Mouse (Mus musculus): ENCODE data around the gene Gtf2f2. TPM values are rescaled to one million over a fixed set of nuclear protein-coding genes. Genes with fewer than 3 reads are reported as not detected.

The Gtf2f2 gene
- polyA plus RNA-seq, 1 experiment from 2014 or later = 59.3 TPM

DNA sequence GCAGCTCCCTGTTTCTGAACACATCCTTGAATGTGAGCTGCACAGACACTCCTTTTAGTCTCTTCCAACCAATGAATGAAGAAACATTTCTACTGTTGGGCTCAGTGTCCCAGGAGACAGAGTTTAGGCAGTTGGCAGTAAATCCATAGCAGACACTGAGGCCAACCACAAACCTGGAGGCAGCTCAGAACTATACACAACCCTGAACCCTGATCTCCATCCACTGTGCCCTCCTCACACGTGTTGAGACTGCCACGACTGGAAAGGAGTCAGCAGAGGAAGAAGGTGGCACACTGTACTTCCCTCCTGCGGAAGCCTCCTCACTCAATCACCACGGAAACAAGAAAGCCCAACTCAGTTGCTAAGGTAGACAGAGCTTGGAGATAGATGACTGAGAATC is 25.6 kb downstream of the Gtf2f2 start:
- Histone ChIP-seq H3K4me1 (ENCODE audit: control insufficient read depth, insufficient read depth, low read length) (no peaks in the 10 kb centered on the region), H3K27ac (ENCODE audit: low read depth, low read length) (no peak overlapping the region), H3K27me3 (ENCODE audit: control insufficient read depth, insufficient read depth, low read length) (no peaks in the 10 kb centered on the region), H3K9me3 (ENCODE audit: control insufficient read depth, low read length) (no peaks in the 10 kb centered on the region), H3K4me2 (no peak overlapping the region), H3K9ac (ENCODE audit: low read length) (no peak overlapping the region), H3K4me3 (ENCODE audit: low read depth, low read length) (no peak overlapping the region), H3K36me3 (ENCODE audit: control insufficient read depth, insufficient read depth, low read length) (no peaks in the 10 kb centered on the region)
- no peak for DNase-seq (ENCODE audit: low spot score, missing footprints)
- ATAC-seq (ENCODE audit: low FRiP score) = no peak
- 80% methylated on average over 4 of the region's 4 CpGs for WGBS

DNA sequence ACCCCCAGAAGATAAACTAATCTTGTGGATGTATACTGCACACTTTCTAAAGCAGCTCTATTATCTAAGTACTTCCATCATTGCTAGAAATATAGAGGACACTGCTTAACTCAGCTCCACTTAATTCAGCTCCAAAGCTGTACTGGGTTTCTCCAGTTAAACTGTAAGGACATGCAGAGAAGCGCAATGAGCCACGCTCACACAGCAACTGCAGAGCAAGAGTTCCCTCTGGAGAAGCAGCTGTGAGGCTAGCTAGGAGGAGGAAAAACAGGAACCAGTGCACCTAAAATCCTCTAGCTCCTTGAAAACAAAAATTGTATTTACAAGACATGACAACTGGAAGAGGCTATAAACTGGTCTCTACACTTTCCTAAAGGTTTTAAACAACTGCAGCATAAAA is 26.8 kb downstream of the Gtf2f2 start:
- H3K27ac ChIP-seq (ENCODE audit: low read depth, low read length) = no peak overlapping the region
- no peak overlapping the region for H3K4me2 ChIP-seq
- H3K4me1 ChIP-seq (ENCODE audit: control insufficient read depth, insufficient read depth, low read length) = no peaks in the 10 kb centered on the region
- no peak overlapping the region for H3K9ac ChIP-seq (ENCODE audit: low read length)
- no peak for ATAC-seq (ENCODE audit: low FRiP score)
- no peak for DNase-seq (ENCODE audit: low spot score, missing footprints)
- H3K9me3 ChIP-seq (ENCODE audit: control insufficient read depth, low read length) = no peaks in the 10 kb centered on the region
- no peak overlapping the region for H3K4me3 ChIP-seq (ENCODE audit: low read depth, low read length)
- H3K27me3 ChIP-seq (ENCODE audit: control insufficient read depth, insufficient read depth, low read length) = no peaks in the 10 kb centered on the region
- 90% methylated on average over 2 of the region's 2 CpGs for WGBS
- H3K36me3 ChIP-seq (ENCODE audit: control insufficient read depth, insufficient read depth, low read length) = no peaks in the 10 kb centered on the region

DNA sequence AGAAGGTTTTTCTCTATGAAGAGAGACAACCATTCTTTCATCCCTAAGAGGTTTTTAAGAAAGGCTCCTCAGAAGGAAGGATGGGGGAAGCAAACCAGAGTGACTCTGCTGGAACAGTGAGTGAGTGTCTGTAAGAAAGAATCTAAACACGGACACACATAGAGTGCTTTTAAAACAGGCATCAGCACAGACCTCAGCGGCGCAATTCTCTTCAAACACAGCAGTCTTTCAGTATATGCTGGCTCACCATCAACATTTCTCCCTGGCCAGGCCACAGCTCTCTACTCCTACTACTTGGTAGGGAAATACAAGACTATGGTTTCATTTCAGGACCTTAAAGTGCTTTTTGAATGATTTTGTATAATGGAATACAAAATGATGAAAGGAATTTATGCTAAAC is 29.4 kb downstream of the Gtf2f2 start:
- no peaks in the 10 kb centered on the region for H3K9me3 ChIP-seq (ENCODE audit: control insufficient read depth, low read length)
- no peak overlapping the region for H3K9ac ChIP-seq (ENCODE audit: low read length)
- ATAC-seq (ENCODE audit: low FRiP score) (no peak), DNase-seq (ENCODE audit: low spot score, missing footprints) (no peak)
- WGBS = 96% methylated on average over 3 of the region's 3 CpGs
- H3K4me2 ChIP-seq = no peak overlapping the region
- no peak overlapping the region for H3K27ac ChIP-seq (ENCODE audit: low read depth, low read length)
- no peaks in the 10 kb centered on the region for H3K4me1 ChIP-seq (ENCODE audit: control insufficient read depth, insufficient read depth, low read length)
- H3K27me3 ChIP-seq (ENCODE audit: control insufficient read depth, insufficient read depth, low read length) = no peaks in the 10 kb centered on the region
- H3K4me3 ChIP-seq (ENCODE audit: low read depth, low read length) = no peak overlapping the region
- H3K36me3 ChIP-seq (ENCODE audit: control insufficient read depth, insufficient read depth, low read length) = no peaks in the 10 kb centered on the region

DNA sequence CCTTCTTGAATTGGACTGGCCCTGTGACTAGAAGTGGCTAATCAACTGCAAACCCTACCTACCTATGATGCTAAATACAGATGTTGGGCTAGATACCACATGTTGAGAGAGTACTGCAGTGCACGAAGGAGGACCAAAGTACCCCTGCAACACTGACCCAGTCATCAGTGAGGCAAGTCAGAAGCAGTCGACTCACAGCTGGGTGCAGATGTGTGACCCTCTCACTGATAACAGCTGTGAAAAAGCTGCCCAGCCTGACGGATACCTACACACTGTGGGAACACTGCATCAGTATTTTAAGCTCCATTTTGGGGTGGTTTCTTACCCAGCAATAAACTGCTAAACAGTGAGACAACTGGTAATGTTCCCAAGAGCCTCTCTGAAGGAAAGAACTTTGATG is 34.6 kb downstream of the Gtf2f2 start:
- no peaks in the 10 kb centered on the region for H3K9me3 ChIP-seq (ENCODE audit: control insufficient read depth, low read length)
- no peak overlapping the region for H3K9ac ChIP-seq (ENCODE audit: low read length)
- H3K4me1 ChIP-seq (ENCODE audit: control insufficient read depth, insufficient read depth, low read length) = no peaks in the 10 kb centered on the region
- no peak overlapping the region for H3K4me2 ChIP-seq
- DNase-seq (ENCODE audit: low spot score, missing footprints) (no peak), ATAC-seq (ENCODE audit: low FRiP score) (no peak)
- WGBS = 70% methylated on average over 3 of the region's 3 CpGs
- H3K4me3 ChIP-seq (ENCODE audit: low read depth, low read length) = no peak overlapping the region
- H3K27me3 ChIP-seq (ENCODE audit: control insufficient read depth, insufficient read depth, low read length) = no peaks in the 10 kb centered on the region
- no peak overlapping the region for H3K27ac ChIP-seq (ENCODE audit: low read depth, low read length)
- H3K36me3 ChIP-seq (ENCODE audit: control insufficient read depth, insufficient read depth, low read length) = no peaks in the 10 kb centered on the region

DNA sequence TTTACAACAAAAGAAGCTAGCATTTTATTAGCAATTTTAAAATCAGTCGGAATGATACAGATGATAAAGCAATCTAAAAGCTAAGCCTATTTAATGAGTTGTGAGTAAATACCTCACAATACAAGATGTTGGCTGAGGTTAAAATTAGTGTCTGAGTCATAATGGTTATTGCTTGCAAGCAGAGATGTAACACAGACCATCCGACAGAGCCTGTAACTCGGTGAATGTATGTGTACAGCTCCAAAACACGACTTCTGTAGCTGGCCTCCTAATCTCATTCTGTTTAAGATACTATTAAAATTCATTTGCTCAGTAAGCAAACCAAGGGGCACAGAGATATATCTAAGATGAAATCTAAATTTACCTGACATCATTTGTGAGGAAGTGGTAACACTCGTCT is 43.4 kb downstream of the Gtf2f2 start:
- Histone ChIP-seq H3K9ac (ENCODE audit: low read length) (no peak overlapping the region), H3K9me3 (ENCODE audit: control insufficient read depth, low read length) (no peaks in the 10 kb centered on the region), H3K4me1 (ENCODE audit: control insufficient read depth, insufficient read depth, low read length) (no peaks in the 10 kb centered on the region), H3K4me3 (ENCODE audit: low read depth, low read length) (no peak overlapping the region), H3K4me2 (no peak overlapping the region), H3K27ac (ENCODE audit: low read depth, low read length) (no peak overlapping the region), H3K36me3 (ENCODE audit: control insufficient read depth, insufficient read depth, low read length) (no peaks in the 10 kb centered on the region), H3K27me3 (ENCODE audit: control insufficient read depth, insufficient read depth, low read length) (no peaks in the 10 kb centered on the region)
- no peak for DNase-seq (ENCODE audit: low spot score, missing footprints)
- WGBS = 86% methylated on average over 5 of the region's 5 CpGs
- no peak for ATAC-seq (ENCODE audit: low FRiP score)

DNA sequence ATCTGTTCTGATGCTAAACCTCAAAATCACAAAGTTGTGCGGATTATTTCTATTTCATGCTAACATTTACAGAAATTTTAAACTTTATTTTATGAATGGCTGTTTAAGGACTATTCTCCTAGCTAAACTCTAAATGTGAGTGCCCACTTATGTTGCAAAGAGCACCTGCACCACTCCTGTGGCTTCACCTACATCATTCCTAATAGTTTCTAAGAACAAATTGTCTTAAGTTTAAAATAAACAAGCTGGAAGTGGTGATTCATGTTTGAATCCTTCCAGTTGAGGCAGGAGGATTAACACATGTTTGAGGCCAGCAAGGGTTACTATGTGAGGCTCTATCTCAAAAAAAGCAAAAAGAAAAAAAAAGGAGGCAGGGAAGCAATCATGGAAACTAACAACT is 46.2 kb downstream of the Gtf2f2 start:
- WGBS = 92% methylated on average over 1 of the region's 1 CpGs
- DNase-seq (ENCODE audit: low spot score, missing footprints) (no peak), ATAC-seq (ENCODE audit: low FRiP score) (no peak)
- Histone ChIP-seq H3K9me3 (ENCODE audit: control insufficient read depth, low read length) (no peaks in the 10 kb centered on the region), H3K27me3 (ENCODE audit: control insufficient read depth, insufficient read depth, low read length) (no peaks in the 10 kb centered on the region), H3K4me2 (no peak overlapping the region), H3K36me3 (ENCODE audit: control insufficient read depth, insufficient read depth, low read length) (no peaks in the 10 kb centered on the region), H3K9ac (ENCODE audit: low read length) (no peak overlapping the region), H3K4me3 (ENCODE audit: low read depth, low read length) (no peak overlapping the region), H3K27ac (ENCODE audit: low read depth, low read length) (no peak overlapping the region), H3K4me1 (ENCODE audit: control insufficient read depth, insufficient read depth, low read length) (no peaks in the 10 kb centered on the region)

DNA sequence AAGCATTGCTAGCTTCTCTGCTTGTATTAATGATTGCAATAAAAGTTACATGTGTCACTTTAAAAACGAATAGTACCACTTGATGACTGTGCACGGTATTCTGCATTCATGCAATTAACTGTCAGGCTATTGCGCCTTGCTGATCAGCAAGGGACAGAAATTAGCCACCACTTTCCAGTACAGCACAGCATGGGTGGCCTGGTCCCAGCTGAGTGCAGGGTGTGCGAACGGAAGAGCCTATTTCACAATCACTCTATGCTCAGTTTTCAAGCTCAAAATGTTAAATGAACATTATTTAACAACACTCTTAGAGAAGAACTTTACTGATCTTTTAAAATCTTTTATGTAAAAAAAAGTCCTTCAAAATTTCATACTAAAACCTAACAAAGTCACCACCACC is 46.7 kb downstream of the Gtf2f2 start:
- WGBS = 80% methylated on average over 5 of the region's 5 CpGs
- Histone ChIP-seq H3K4me3 (ENCODE audit: low read depth, low read length) (no peak overlapping the region), H3K27me3 (ENCODE audit: control insufficient read depth, insufficient read depth, low read length) (no peaks in the 10 kb centered on the region), H3K4me2 (no peak overlapping the region), H3K36me3 (ENCODE audit: control insufficient read depth, insufficient read depth, low read length) (no peaks in the 10 kb centered on the region), H3K27ac (ENCODE audit: low read depth, low read length) (no peak overlapping the region), H3K9me3 (ENCODE audit: control insufficient read depth, low read length) (no peaks in the 10 kb centered on the region), H3K4me1 (ENCODE audit: control insufficient read depth, insufficient read depth, low read length) (no peaks in the 10 kb centered on the region), H3K9ac (ENCODE audit: low read length) (no peak overlapping the region)
- DNase-seq (ENCODE audit: low spot score, missing footprints) (no peak), ATAC-seq (ENCODE audit: low FRiP score) (no peak)

DNA sequence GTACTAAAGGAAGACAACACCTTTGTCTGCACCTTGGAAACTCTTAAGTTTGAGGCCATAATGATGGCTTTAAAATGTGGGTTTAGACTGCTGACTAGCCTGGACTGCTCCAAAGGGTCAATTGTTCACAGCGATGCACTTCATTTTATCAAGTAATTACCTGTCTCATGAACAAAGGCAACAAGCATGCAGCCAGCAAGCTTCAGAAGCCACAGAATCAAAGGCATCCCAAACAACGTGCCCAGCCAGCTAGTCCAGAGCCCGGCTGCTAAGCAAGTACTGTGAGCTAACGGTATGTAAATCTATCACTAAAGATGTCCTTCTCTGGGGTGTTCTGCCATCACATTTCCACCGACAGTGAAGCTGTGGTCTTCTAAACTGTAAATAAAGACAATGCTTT is 47.5 kb downstream of the Gtf2f2 start:
- 60% methylated on average over 5 of the region's 5 CpGs for WGBS
- no peak overlapping the region for H3K4me3 ChIP-seq (ENCODE audit: low read depth, low read length)
- no peak overlapping the region for H3K9ac ChIP-seq (ENCODE audit: low read length)
- no peaks in the 10 kb centered on the region for H3K36me3 ChIP-seq (ENCODE audit: control insufficient read depth, insufficient read depth, low read length)
- H3K9me3 ChIP-seq (ENCODE audit: control insufficient read depth, low read length) = no peaks in the 10 kb centered on the region
- DNase-seq (ENCODE audit: low spot score, missing footprints) (no peak), ATAC-seq (ENCODE audit: low FRiP score) (no peak)
- no peak overlapping the region for H3K4me2 ChIP-seq
- H3K4me1 ChIP-seq (ENCODE audit: control insufficient read depth, insufficient read depth, low read length) = no peaks in the 10 kb centered on the region
- H3K27me3 ChIP-seq (ENCODE audit: control insufficient read depth, insufficient read depth, low read length) = no peaks in the 10 kb centered on the region
- H3K27ac ChIP-seq (ENCODE audit: low read depth, low read length) = no peak overlapping the region

DNA sequence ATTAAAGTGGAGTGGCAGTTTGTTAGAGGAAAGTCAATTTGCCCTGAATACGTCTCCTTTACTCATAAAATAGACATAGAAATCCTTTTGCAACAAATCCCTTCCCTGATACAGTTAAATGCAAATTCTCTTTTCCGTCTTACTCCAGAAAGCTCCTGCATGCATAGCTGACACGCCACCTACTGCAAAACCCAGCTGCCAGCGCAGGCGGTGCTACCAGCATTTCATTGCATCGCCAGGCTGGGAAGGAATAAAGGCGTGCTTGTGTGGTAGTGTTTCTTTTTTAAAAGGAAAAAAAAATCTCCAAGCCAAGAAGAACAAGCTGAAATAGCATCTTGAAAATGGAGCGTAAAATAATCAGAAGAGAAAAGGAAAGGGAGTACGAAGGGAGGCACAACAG is 48.4 kb downstream of the Gtf2f2 start:
- Histone ChIP-seq H3K9me3 (ENCODE audit: control insufficient read depth, low read length) (no peaks in the 10 kb centered on the region), H3K36me3 (ENCODE audit: control insufficient read depth, insufficient read depth, low read length) (no peaks in the 10 kb centered on the region), H3K4me2 (no peak overlapping the region), H3K9ac (ENCODE audit: low read length) (no peak overlapping the region), H3K27me3 (ENCODE audit: control insufficient read depth, insufficient read depth, low read length) (no peaks in the 10 kb centered on the region), H3K27ac (ENCODE audit: low read depth, low read length) (no peak overlapping the region), H3K4me1 (ENCODE audit: control insufficient read depth, insufficient read depth, low read length) (no peaks in the 10 kb centered on the region), H3K4me3 (ENCODE audit: low read depth, low read length) (no peak overlapping the region)
- ATAC-seq (ENCODE audit: low FRiP score) (no peak), DNase-seq (ENCODE audit: low spot score, missing footprints) (no peak)
- 86% methylated on average over 9 of the region's 9 CpGs for WGBS

DNA sequence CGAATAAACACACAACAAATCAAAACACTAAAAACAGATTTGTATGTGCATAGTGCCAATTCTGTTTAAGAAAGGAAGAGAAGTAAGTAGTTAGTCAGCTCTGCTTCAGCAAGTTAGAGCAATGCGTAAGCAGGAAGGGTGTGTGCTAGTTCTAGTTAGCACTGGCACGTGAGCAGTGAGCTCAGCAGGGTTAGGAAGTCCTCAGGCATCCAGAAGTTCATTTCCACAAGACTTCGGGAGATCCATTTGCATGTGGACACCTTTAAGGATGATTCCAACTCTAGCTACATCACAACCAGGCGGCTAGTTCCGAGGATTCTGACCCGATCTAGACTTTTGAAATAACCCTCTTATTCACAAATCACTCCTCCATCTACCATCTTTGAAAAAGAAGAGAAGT is 55.9 kb downstream of the Gtf2f2 start, which contains the start of gene Kctd4:
Gene Kctd4, plus strand, starts transcription at position 244 of the 400 bp plus-strand sequence.
- Histone ChIP-seq H3K4me3 (ENCODE audit: low read depth, low read length) (no peak within 1 kb of the TSS), H3K4me1 (ENCODE audit: control insufficient read depth, insufficient read depth, low read length) (no peaks in the 10 kb centered on the region), H3K36me3 (ENCODE audit: control insufficient read depth, insufficient read depth, low read length) (no peaks in the 10 kb centered on the region), H3K9ac (ENCODE audit: low read length) (no peak within 1 kb of the TSS), H3K27ac (ENCODE audit: low read depth, low read length) (no peak within 1 kb of the TSS), H3K9me3 (ENCODE audit: control insufficient read depth, low read length) (no peaks in the 10 kb centered on the region), H3K27me3 (ENCODE audit: control insufficient read depth, insufficient read depth, low read length) (no peaks in the 10 kb centered on the region), H3K4me2 (no peak within 1 kb of the TSS)
- ATAC-seq (ENCODE audit: low FRiP score) = no peak
- WGBS = 87% methylated on average over 7 of the region's 7 CpGs
- DNase-seq (ENCODE audit: low spot score, missing footprints) = no peak

Data from midbrain, embryonic 11.5 days (tissue).